Mouse (Mus musculus): ENCODE measurements around the gene Mup14. TPM values are rescaled to one million over a fixed set of nuclear protein-coding genes. Genes with fewer than 3 reads are reported as not detected.
"Not testable (repeated sequence)": the region's sequence is repeated elsewhere in the genome, so short reads cannot be mapped to it uniquely, and the experiment has no call there.

Mup14 gene
- total RNA-seq (2021), result not detected
- long read RNA-seq, experiment 1, result 0 reads
- long read RNA-seq, experiment 2, result 0 reads

DNA sequence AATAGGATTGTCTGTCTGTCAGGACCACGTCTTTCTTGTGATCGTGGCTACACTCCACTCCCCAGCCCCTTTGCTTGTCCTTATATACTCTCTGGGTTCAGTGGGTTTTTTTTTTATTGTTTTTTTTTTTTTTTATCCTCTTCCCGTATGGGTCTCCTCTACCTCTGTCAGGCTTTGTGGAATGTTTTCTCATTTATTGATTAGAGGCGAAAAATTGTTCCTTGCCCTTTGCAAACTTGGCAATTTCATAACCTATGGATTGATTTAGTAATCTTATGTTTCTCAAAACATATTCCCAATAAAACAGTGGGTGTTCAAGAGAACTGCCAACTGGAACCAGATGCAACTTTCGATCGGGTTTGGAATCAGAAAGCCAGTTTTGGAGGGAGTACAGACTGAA is at the start of gene Mup14:
TSS of gene Mup14 (minus strand) at position 101 of the 400 bp plus-strand sequence.
- intact Hi-C loops (cut with DNase I); DNase-seq: not testable (repeated sequence)

DNA sequence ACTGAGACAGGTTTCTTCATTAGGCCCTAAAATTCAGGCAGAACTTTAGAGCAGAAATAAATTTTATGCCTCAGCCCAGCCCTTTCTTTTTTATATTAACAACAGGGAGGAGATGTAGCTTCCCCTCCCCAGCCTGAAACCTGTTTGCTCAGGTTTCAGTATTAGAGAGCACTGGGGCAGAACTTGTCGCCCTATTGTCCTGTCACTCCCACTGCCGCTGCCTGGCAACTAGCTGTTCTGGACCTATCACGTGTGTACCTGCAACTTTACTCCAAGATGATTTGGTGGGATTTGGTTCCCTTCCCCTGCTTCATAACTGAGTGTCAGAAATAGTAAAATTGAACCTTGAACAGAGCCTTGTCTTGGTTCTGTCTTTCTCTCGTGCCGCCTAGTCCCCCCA is 34.3 kb upstream of the Mup14 start:
- intact Hi-C loops (cut with DNase I); DNase-seq: not testable (repeated sequence)

Other genes starting within 250 kb of the Mup14 start
- not detected for gene Mup13, start 75.7 kb downstream of the Mup14 start, total RNA-seq (2021)
- gene Mup15, start 135.7 kb upstream of the Mup14 start, total RNA-seq (2021), result not detected
- not detected for gene Mup16, start 215.5 kb upstream of the Mup14 start, total RNA-seq (2021)

Data from heart, postnatal 14 days (tissue).